Mouse (Mus musculus): ENCODE measurements around the gene Gk5. TPM values are rescaled to one million over a fixed set of nuclear protein-coding genes. Genes with fewer than 3 reads are reported as not detected.

Gene Gk5
- polyA plus RNA-seq, 1 experiment = 6.7 TPM

DNA sequence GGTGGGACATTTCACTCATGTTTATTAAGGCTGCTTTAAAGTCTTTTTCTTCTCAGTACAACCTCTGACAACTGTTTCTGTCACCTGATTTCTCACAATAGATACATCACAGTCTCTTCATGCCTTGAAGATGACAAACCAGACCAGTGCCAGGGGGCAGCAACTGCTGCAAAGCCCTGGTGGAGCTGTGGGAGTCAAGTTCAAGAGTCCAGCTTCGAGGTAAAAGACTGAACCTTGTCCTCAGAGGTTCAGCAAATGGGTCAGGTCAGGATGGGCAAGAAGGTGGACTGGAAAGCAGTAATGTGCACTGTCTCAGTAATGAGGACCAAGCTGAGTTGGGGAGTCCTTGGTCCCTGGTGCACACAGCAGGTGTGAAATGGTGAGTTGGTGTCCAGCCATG lies 24.8 kb upstream of the Gk5 start:
- Histone ChIP-seq H3K4me1 (ENCODE audit: control insufficient read depth, insufficient read depth, low read length) (peaks cover 6% of the 10 kb centered on the region; the same call in 1 of the 2 replicates), H3K4me3 (ENCODE audit: insufficient read depth, low read depth, low read length) (no peak overlapping the region), H3K36me3 (ENCODE audit: control insufficient read depth, insufficient read depth, low read length) (no peaks in the 10 kb centered on the region), H3K27me3 (replicated peaks; ENCODE audit: control insufficient read depth, insufficient read depth, low read length) (no peaks in the 10 kb centered on the region), H3K27ac (ENCODE audit: insufficient read depth, low read depth, low read length) (peak overlapping the region; percentile 49)
- WGBS = 37% methylated on average over 1 of the region's 1 CpGs
- peak; percentile 90 for DNase-seq
- TF ChIP-seq POLR2A (IDR thresholded peaks at IDR 0.05; ENCODE audit: low read depth, low read length) (no peak), CTCF (conservative IDR thresholded peaks at IDR 0.05; ENCODE audit: insufficient read depth, insufficient read length, low read depth, low read length) (no peak)

DNA sequence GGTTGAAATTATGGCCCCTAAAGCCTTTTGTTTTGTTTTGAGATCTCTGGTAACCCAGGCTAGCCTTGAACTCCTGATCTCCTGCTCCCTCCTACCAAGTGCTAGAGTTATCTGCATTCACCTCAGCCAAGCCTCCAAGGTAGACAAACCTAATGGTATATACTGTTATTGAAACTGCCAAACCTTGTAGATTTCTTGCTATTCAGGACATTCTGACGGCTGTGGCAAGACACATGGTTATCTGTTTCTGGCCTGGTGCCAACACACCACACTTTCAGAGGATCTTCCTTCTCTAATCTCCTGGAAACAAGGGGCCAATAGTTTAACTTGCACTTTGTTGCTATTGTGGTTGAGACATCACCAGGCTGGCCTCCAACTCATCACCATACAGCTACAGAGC lies 24.0 kb upstream of the Gk5 start:
- Histone ChIP-seq H3K27me3 (replicated peaks; ENCODE audit: control insufficient read depth, insufficient read depth, low read length) (no peaks in the 10 kb centered on the region), H3K36me3 (ENCODE audit: control insufficient read depth, insufficient read depth, low read length) (no peaks in the 10 kb centered on the region), H3K27ac (ENCODE audit: insufficient read depth, low read depth, low read length) (no peak overlapping the region), H3K4me1 (ENCODE audit: control insufficient read depth, insufficient read depth, low read length) (peaks cover 6% of the 10 kb centered on the region; the same call in 1 of the 2 replicates), H3K4me3 (ENCODE audit: insufficient read depth, low read depth, low read length) (no peak overlapping the region)
- DNase-seq = no peak
- 47% methylated on average over 1 of the region's 1 CpGs for WGBS
- no peak for TF ChIP-seq POLR2A (IDR thresholded peaks at IDR 0.05; ENCODE audit: low read depth, low read length)
- TF ChIP-seq CTCF (conservative IDR thresholded peaks at IDR 0.05; ENCODE audit: insufficient read depth, insufficient read length, low read depth, low read length) = no peak

GRCm38 (mm10) chr9:96102846-96103245 lies 16.3 kb upstream of the Gk5 start:
- no peak for DNase-seq
- Histone ChIP-seq H3K36me3 (ENCODE audit: control insufficient read depth, insufficient read depth, low read length) (no peaks in the 10 kb centered on the region), H3K4me3 (ENCODE audit: insufficient read depth, low read depth, low read length) (no peak overlapping the region), H3K4me1 (ENCODE audit: control insufficient read depth, insufficient read depth, low read length) (no peaks in the 10 kb centered on the region), H3K27me3 (replicated peaks; ENCODE audit: control insufficient read depth, insufficient read depth, low read length) (no peaks in the 10 kb centered on the region), H3K27ac (ENCODE audit: insufficient read depth, low read depth, low read length) (no peak overlapping the region)
- TF ChIP-seq CTCF (conservative IDR thresholded peaks at IDR 0.05; ENCODE audit: insufficient read depth, insufficient read length, low read depth, low read length) (no peak), POLR2A (IDR thresholded peaks at IDR 0.05; ENCODE audit: low read depth, low read length) (no peak)
- 88% methylated on average over 8 of the region's 8 CpGs for WGBS

- no peak for DNase-seq
- H3K27me3 ChIP-seq (replicated peaks; ENCODE audit: control insufficient read depth, insufficient read depth, low read length) = no peaks in the 10 kb centered on the region
- no peak overlapping the region for H3K4me3 ChIP-seq (ENCODE audit: insufficient read depth, low read depth, low read length)
- H3K36me3 ChIP-seq (ENCODE audit: control insufficient read depth, insufficient read depth, low read length) = no peaks in the 10 kb centered on the region
- TF ChIP-seq POLR2A (IDR thresholded peaks at IDR 0.05; ENCODE audit: low read depth, low read length) (no peak), CTCF (conservative IDR thresholded peaks at IDR 0.05; ENCODE audit: insufficient read depth, insufficient read length, low read depth, low read length) (no peak)
- peaks cover under 1% of the 10 kb centered on the region; the same call in 1 of the 2 replicates for H3K4me1 ChIP-seq (ENCODE audit: control insufficient read depth, insufficient read depth, low read length)
- no peak overlapping the region for H3K27ac ChIP-seq (ENCODE audit: insufficient read depth, low read depth, low read length)
- 90% methylated on average over 3 of the region's 3 CpGs for WGBS
Observed at GRCm38 (mm10) chr9:96112879-96113361, 6.2 kb upstream of the Gk5 start.

DNA sequence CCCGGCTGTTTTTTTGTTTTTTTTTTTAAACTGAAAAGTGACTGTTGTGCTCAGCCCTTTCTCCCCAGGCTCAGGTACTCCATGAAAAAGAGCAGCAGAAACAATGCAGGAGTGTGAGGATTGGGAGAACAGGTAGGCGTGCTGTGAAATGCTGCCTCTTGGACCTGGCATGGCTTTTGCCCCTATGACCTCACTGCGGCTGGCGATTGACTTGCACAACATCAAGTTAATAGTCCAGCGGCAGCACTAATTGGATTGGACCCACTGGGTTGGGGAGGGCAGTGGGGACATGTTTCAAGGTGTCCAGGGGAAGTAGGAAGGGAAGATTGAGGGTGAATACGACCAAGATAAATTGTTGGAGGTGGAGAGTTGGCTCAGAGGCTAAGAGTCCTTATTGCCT lies 2.4 kb upstream of the Gk5 start:
- H3K36me3 ChIP-seq (ENCODE audit: control insufficient read depth, insufficient read depth, low read length) = no peaks in the 10 kb centered on the region
- DNase-seq = peak; percentile 79
- no peaks in the 10 kb centered on the region for H3K27me3 ChIP-seq (replicated peaks; ENCODE audit: control insufficient read depth, insufficient read depth, low read length)
- peaks cover 7% of the 10 kb centered on the region; the same call in 1 of the 2 replicates for H3K4me1 ChIP-seq (ENCODE audit: control insufficient read depth, insufficient read depth, low read length)
- no peak overlapping the region for H3K27ac ChIP-seq (ENCODE audit: insufficient read depth, low read depth, low read length)
- TF ChIP-seq CTCF (conservative IDR thresholded peaks at IDR 0.05; ENCODE audit: insufficient read depth, insufficient read length, low read depth, low read length) = no peak
- TF ChIP-seq POLR2A (IDR thresholded peaks at IDR 0.05; ENCODE audit: low read depth, low read length) = no peak
- H3K4me3 ChIP-seq (ENCODE audit: insufficient read depth, low read depth, low read length) = no peak overlapping the region
- 65% methylated on average over 6 of the region's 6 CpGs for WGBS

DNA sequence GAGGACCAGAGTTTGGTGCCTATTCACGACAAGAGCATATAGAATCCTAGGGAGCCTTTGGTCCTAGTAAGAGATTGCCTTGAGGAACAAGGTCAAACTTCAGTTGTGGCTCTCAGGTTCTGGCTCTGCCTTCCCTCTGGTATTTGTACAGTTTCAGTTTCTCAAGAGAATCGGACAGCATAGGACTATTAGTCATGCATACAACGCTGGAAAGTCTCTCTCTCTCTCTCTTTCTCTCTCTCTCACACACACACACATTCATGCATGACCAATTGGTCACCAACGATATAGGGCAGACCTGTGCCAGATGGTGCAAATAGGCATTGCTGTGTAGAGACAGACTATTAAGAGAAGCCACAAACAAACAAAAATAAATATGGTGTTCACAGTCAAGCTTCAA lies 946 bp upstream of the Gk5 start:
- no peaks in the 10 kb centered on the region for H3K27me3 ChIP-seq (replicated peaks; ENCODE audit: control insufficient read depth, insufficient read depth, low read length)
- H3K4me3 ChIP-seq (ENCODE audit: insufficient read depth, low read depth, low read length) = no peak overlapping the region
- no peaks in the 10 kb centered on the region for H3K36me3 ChIP-seq (ENCODE audit: control insufficient read depth, insufficient read depth, low read length)
- 38% methylated on average over 4 of the region's 4 CpGs for WGBS
- 0 out of 2 replicates have a peak overlapping the region, but pooled peaks have one; percentile 19 for H3K27ac ChIP-seq (ENCODE audit: insufficient read depth, low read depth, low read length)
- peak; percentile 7 for DNase-seq
- TF ChIP-seq CTCF (conservative IDR thresholded peaks at IDR 0.05; ENCODE audit: insufficient read depth, insufficient read length, low read depth, low read length) = no peak
- no peak for TF ChIP-seq POLR2A (IDR thresholded peaks at IDR 0.05; ENCODE audit: low read depth, low read length)
- H3K4me1 ChIP-seq (ENCODE audit: control insufficient read depth, insufficient read depth, low read length) = peaks cover 7% of the 10 kb centered on the region; the same call in 1 of the 2 replicates

- Histone ChIP-seq H3K27ac (ENCODE audit: insufficient read depth, low read depth, low read length) (no peak overlapping the region), H3K27me3 (replicated peaks; ENCODE audit: control insufficient read depth, insufficient read depth, low read length) (no peaks in the 10 kb centered on the region), H3K4me3 (ENCODE audit: insufficient read depth, low read depth, low read length) (no peak overlapping the region), H3K4me1 (ENCODE audit: control insufficient read depth, insufficient read depth, low read length) (no peaks in the 10 kb centered on the region), H3K36me3 (ENCODE audit: control insufficient read depth, insufficient read depth, low read length) (no peaks in the 10 kb centered on the region)
- DNase-seq = peak; percentile 31
- TF ChIP-seq CTCF (conservative IDR thresholded peaks at IDR 0.05; ENCODE audit: insufficient read depth, insufficient read length, low read depth, low read length) (peak; percentile 59; the same call in 1 of the 2 replicates), POLR2A (IDR thresholded peaks at IDR 0.05; ENCODE audit: low read depth, low read length) (no peak)
- 63% methylated on average over 5 of the region's 5 CpGs for WGBS
Observed at GRCm38 (mm10) chr9:96127972-96128371, 8.8 kb downstream of the Gk5 start.
